Mouse (Mus musculus): ENCODE results near the gene Ppa1. TPM values are rescaled to one million over a fixed set of nuclear protein-coding genes. Genes with fewer than 3 reads are reported as not detected.

Gene Ppa1
- total and polyA plus RNA-seq, 3 experiments, result 178 to 337 (median 249) TPM

Other genes starting within 250 kb of the Ppa1 start
- 0.13 TPM in 1 of 2 replicates, not detected in the other for gene Nodal, start 230.6 kb upstream of the Ppa1 start, total RNA-seq (2012; rRNA removed)
- not detected in 2 replicates for gene Nodal, start 230.6 kb upstream of the Ppa1 start, total RNA-seq (2014; rRNA removed)
- not detected in 2 replicates for gene Nodal, start 230.6 kb upstream of the Ppa1 start, polyA plus RNA-seq (2012; ENCODE audit: insufficient read length, low read depth)
- gene Eif4ebp2, start 195.9 kb upstream of the Ppa1 start, total RNA-seq (2012; rRNA removed), result 12.8 and 16.4 TPM in 2 replicates
- 5.5 and 7.5 TPM in 2 replicates for gene Eif4ebp2, start 195.9 kb upstream of the Ppa1 start, total RNA-seq (2014; rRNA removed)
- gene Eif4ebp2, start 195.9 kb upstream of the Ppa1 start, polyA plus RNA-seq (2012; ENCODE audit: insufficient read length, low read depth), result 65.5 and 73.2 TPM in 2 replicates
- 8.0 and 8.2 TPM in 2 replicates for gene Lrrc20, start 172.8 kb upstream of the Ppa1 start, total RNA-seq (2012; rRNA removed)
- 9.9 and 11.2 TPM in 2 replicates for gene Lrrc20, start 172.8 kb upstream of the Ppa1 start, total RNA-seq (2014; rRNA removed)
- 12.2 and 13.7 TPM in 2 replicates for gene Lrrc20, start 172.8 kb upstream of the Ppa1 start, polyA plus RNA-seq (2012; ENCODE audit: insufficient read length, low read depth)
- not detected in 2 replicates for gene Npffr1, start 53.1 kb upstream of the Ppa1 start, total RNA-seq (2012; rRNA removed)
- not detected in 2 replicates for gene Npffr1, start 53.1 kb upstream of the Ppa1 start, total RNA-seq (2014; rRNA removed)
- not detected in 2 replicates for gene Npffr1, start 53.1 kb upstream of the Ppa1 start, polyA plus RNA-seq (2012; ENCODE audit: insufficient read length, low read depth)
- gene Sar1a, start 31.7 kb downstream of the Ppa1 start, total RNA-seq (2012; rRNA removed), result 97.1 and 121 TPM in 2 replicates
- gene Sar1a, start 31.7 kb downstream of the Ppa1 start, total RNA-seq (2014; rRNA removed), result 184 and 187 TPM in 2 replicates
- gene Sar1a, start 31.7 kb downstream of the Ppa1 start, polyA plus RNA-seq (2012; ENCODE audit: insufficient read length, low read depth), result 128 and 166 TPM in 2 replicates
- 38.9 and 39.4 TPM in 2 replicates for gene Tysnd1, start 47.0 kb downstream of the Ppa1 start, total RNA-seq (2012; rRNA removed)
- 20.5 and 23.2 TPM in 2 replicates for gene Tysnd1, start 47.0 kb downstream of the Ppa1 start, total RNA-seq (2014; rRNA removed)
- gene Tysnd1, start 47.0 kb downstream of the Ppa1 start, polyA plus RNA-seq (2012; ENCODE audit: insufficient read length, low read depth), result 42.2 and 45.1 TPM in 2 replicates
- 15.4 and 17.9 TPM in 2 replicates for gene Aifm2, start 66.7 kb downstream of the Ppa1 start, total RNA-seq (2012; rRNA removed)
- gene Aifm2, start 66.7 kb downstream of the Ppa1 start, total RNA-seq (2014; rRNA removed), result 10.1 and 11.2 TPM in 2 replicates
- 12.4 and 16.7 TPM in 2 replicates for gene Aifm2, start 66.7 kb downstream of the Ppa1 start, polyA plus RNA-seq (2012; ENCODE audit: insufficient read length, low read depth)
- gene H2afy2, start 135.6 kb downstream of the Ppa1 start, total RNA-seq (2012; rRNA removed), result 0.08 TPM in 1 of 2 replicates, not detected in the other
- gene H2afy2, start 135.6 kb downstream of the Ppa1 start, total RNA-seq (2014; rRNA removed), result not detected in 2 replicates
- 0.14 and 0.20 TPM in 2 replicates for gene H2afy2, start 135.6 kb downstream of the Ppa1 start, polyA plus RNA-seq (2012; ENCODE audit: insufficient read length, low read depth)

All from CH12.LX (cell line).